30 mouse cellular contexts compared by ENCODE assay signal in the genomic region with DNA sequence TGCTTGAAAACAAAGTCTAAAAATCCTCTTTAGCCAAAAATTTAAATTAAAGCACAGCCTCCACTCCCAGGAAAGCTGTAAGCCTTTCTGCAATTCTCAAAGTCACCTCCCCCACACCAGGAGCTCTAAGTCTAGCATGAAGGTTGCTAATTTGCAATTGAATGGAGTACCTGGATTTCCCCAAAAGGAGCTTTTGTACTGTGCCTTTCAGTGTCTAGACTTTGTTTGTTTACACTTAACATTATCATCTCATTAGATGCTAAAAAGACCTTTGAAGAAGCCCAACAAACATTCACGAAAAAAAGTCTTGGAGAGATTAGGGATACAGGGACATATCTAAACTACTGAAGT. TPM values are rescaled to one million over a fixed set of nuclear protein-coding genes. Genes with fewer than 3 reads are reported as not detected.
"Had no signal": no experiment of that assay in that cellular context is flagged by ENCODE, and none has a peak within 500 bp of the region (broad histone marks: within the 10 kb centered on the region; RNA-seq: fewer than 3 reads in every experiment).

No protein-coding gene starts in this region.

- H3K27me3 ChIP-seq: heart, embryonic 13.5 days; heart, embryonic 15.5 days; hindbrain, embryonic 13.5 days; hindbrain, embryonic 15.5 days; limb, embryonic 12.5 days; liver, embryonic 13.5 days; liver, embryonic 15.5 days had no signal

- H3K4me1 ChIP-seq: heart, embryonic 13.5 days; heart, embryonic 15.5 days; hindbrain, embryonic 13.5 days; hindbrain, embryonic 15.5 days; limb, embryonic 10.5 days; limb, embryonic 12.5 days; liver, embryonic 13.5 days; liver, embryonic 15.5 days had no signal

- DNase-seq: gastrocnemius, postnatal 14 days; gastrocnemius, postnatal 36 days; heart, adult 11 months; heart, adult 2 months; heart, postnatal 14 days; heart, postnatal 36 days; kidney, adult 11 months; kidney, adult 2 months; kidney, postnatal 10 days; kidney, postnatal 25 days; kidney, postnatal 4 days; liver; liver, embryonic 13.5 days had no signal

- H3K9me3 ChIP-seq: heart, embryonic 13.5 days; heart, embryonic 15.5 days; hindbrain, embryonic 13.5 days; hindbrain, embryonic 15.5 days; limb, embryonic 10.5 days; limb, embryonic 12.5 days; liver, embryonic 13.5 days; liver, embryonic 15.5 days had no signal

- H3K4me3 ChIP-seq: heart, adult 2 months; heart, embryonic 13.5 days; heart, embryonic 15.5 days; hindbrain, embryonic 13.5 days; hindbrain, embryonic 15.5 days; layer of hippocampus, adult 2 months; left cerebral cortex, adult 2 months; limb, embryonic 10.5 days; limb, embryonic 12.5 days; liver, embryonic 13.5 days; liver, embryonic 15.5 days had no signal

- H3K36me3 ChIP-seq: heart, embryonic 13.5 days; heart, embryonic 15.5 days; hindbrain, embryonic 13.5 days; hindbrain, embryonic 15.5 days; limb, embryonic 10.5 days; limb, embryonic 12.5 days; liver, embryonic 13.5 days; liver, embryonic 15.5 days had no signal

RNA-seq across cellular contexts. Expression of gene Vmn2r3, which starts 23.8 kb away (rescaled TPM):
- total RNA-seq: gastrocnemius, adult 18-20 months; gastrocnemius, adult 8-10 months; gastrocnemius, postnatal 14 days; gastrocnemius, postnatal 36 days; heart, adult 2 months; heart, postnatal 14 days; heart, postnatal 36 days; hematopoietic stem cell, adult 5-6 weeks; hindbrain, postnatal 0 days; layer of hippocampus, adult 2 months; layer of hippocampus, postnatal 10 days; layer of hippocampus, postnatal 25 days; left cerebral cortex, adult 2 months; left cerebral cortex, postnatal 10 days; left cerebral cortex, postnatal 25 days had no signal
